Mouse (Mus musculus) small intestine, adult 2 months (tissue): ENCODE results near the gene Nup107. TPM values are rescaled to one million over a fixed set of nuclear protein-coding genes. Genes with fewer than 3 reads are reported as not detected.

ENCODE experiments used
- H3K27ac ChIP-seq: fragments of 200-500 bp; 2 replicates; pipeline ENCODE4 v1.5.1; 2012; ENCODE audit warnings: low read depth, low read length, control low read depth, inconsistent platforms; ENCODE audit not compliant: insufficient read depth
- H3K27me3 ChIP-seq: fragments of 200-500 bp; 2 replicates; pipeline ENCODE4 v1.6.1; 2012; ENCODE audit warnings: mild to moderate bottlenecking, moderate library complexity, low read length, inconsistent platforms; ENCODE audit not compliant: control insufficient read depth, insufficient read depth
- H3K36me3 ChIP-seq: fragments of 200-500 bp; 2 replicates; pipeline ENCODE4 v1.6.1; 2012; ENCODE audit warnings: mild to moderate bottlenecking, low read length, control low read depth, inconsistent platforms; ENCODE audit not compliant: control insufficient read depth, insufficient read depth
- H3K4me1 ChIP-seq: fragments of 200-500 bp; 2 replicates; pipeline ENCODE4 v1.6.1; 2012; ENCODE audit warnings: low read length, inconsistent platforms, mixed read lengths; ENCODE audit not compliant: control insufficient read depth, insufficient read depth, insufficient read length
- H3K4me3 ChIP-seq: fragments of 200-500 bp; 2 replicates; pipeline ENCODE4 v1.5.1; 2012; ENCODE audit warnings: low read depth, mild to moderate bottlenecking, control low read depth, inconsistent platforms, low read length, moderate library complexity
- CTCF ChIP-seq: fragments of 200-500 bp; IDR thresholded peaks from 2 replicates; pipeline ENCODE4 v1.5.1; 2012; ENCODE audit warnings: low read depth, mild to moderate bottlenecking, control low read depth, inconsistent platforms, low read length, moderate library complexity, mixed read lengths; ENCODE audit not compliant: insufficient replicate concordance, insufficient read length; ENCODE audit errors: extremely low read depth
- POLR2A ChIP-seq: fragments of 200-500 bp; IDR thresholded peaks from 2 replicates; pipeline ENCODE4 v1.6.1; 2012; ENCODE audit warnings: low read depth, mild to moderate bottlenecking, control low read depth, inconsistent platforms, low read length, moderate library complexity
- WGBS: fragments of 180-500 bp; shearing (Covaris S2); methylation state at CpG from one replicate; pipeline ENCODE4 v1.1.7; 2018; 5-methylcytosine and 5-hydroxymethylcytosine counted together
- polyA plus RNA-seq: library from polyadenylated mRNA; depleted of rRNA; stranded (reverse); fragments of >200 nt; gene quantifications from 2 replicates; pipeline ENCODE4 v1.2.3, GENCODE M21; 2012

Nup107 gene
- polyA plus RNA-seq, 1 experiment, result 3.1 TPM

DNA sequence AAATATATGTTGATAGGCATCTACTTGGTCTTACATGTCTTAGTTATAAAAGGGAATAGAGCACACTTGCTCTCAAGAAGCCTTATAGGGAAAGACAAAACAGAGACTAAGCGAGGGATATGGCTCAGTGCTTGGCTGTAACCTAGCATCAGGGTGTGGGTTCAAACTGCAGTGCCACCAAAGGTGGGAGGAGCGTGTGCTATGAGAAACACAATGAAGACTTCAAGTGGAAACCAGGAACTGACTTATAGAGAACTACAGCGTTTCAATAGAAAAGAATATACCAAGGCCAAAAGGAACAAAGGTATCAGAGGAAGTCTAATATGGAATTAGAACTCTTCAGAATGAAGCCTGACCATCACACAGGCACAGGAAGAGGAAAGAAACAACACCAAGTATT is 38.3 kb upstream of the Nup107 start:
- Histone ChIP-seq H3K36me3 (no peaks in the 10 kb centered on the region), H3K4me1 (peaks cover 17% of the 10 kb centered on the region; the same call in 1 of the 2 replicates), H3K4me3 (no peak overlapping the region), H3K27ac (no peak overlapping the region), H3K27me3 (no peaks in the 10 kb centered on the region)
- WGBS, result 69% methylated on average over 3 of the region's 3 CpGs
- TF ChIP-seq POLR2A, result no peak

DNA sequence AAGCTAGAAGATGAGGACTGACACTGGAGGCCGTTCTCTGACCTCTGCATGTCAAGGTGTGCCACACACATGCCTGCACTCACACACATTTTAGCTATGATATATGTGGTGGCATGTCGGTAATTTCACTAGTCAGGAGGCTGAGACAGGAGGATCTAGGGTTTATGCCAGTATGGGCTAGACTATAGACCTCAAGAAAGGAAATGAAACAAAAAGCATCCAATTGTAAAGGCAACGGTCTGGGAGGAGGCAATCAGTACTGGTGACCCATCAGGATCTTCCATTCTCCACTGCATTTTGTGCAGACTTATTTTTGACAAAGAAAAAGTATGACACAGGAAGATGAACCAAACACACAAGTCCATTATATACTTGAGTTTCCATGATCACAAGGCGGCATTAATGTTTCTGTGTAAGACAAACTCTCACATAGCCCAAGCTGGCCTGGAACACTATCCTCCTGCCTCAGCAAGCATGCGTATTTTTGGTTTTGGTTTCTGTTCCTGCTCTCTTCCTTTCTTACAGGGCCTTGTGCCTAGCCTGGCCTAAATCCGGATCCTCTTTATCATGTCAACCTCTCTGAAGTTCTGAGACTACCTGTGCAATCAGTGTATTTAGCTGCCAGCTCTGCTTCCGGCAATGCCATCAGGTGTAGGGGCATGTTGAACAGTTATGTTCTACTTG is 37.1 kb upstream of the Nup107 start:
- WGBS, result 73% methylated on average over 7 of the region's 7 CpGs
- no peak overlapping the region for H3K4me3 ChIP-seq
- no peak for TF ChIP-seq CTCF
- TF ChIP-seq POLR2A, result no peak
- no peak overlapping the region for H3K27ac ChIP-seq
- H3K27me3 ChIP-seq, result no peaks in the 10 kb centered on the region
- H3K4me1 ChIP-seq, result peaks cover 20% of the 10 kb centered on the region; the same call in 1 of the 2 replicates
- H3K36me3 ChIP-seq, result no peaks in the 10 kb centered on the region

GRCm38 (mm10) chr10:117829022-117829421 is 36.5 kb upstream of the Nup107 start:
- no peaks in the 10 kb centered on the region for H3K27me3 ChIP-seq
- H3K27ac ChIP-seq, result no peak overlapping the region
- 35% methylated on average over 4 of the region's 4 CpGs for WGBS

DNA sequence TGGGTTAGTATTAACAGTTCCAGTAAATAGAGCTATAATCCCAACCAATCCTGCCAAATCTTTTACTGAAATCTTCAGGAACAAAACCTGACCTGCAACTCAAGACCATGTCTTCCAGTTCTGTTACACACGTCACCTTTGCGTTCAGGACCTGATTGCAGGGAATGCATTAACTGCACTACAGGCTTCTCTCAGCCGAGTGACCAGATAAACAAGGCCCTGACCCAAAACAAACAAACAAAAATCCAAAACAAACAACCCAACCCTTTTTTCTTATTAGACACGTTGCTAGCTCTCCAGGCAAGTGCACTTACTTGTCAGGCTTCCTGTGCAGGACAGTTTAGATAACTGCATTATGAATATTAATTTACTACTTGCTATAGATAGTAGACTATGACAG is 36.0 kb upstream of the Nup107 start:
- H3K4me3 ChIP-seq, result no peak overlapping the region
- 44% methylated on average over 4 of the region's 4 CpGs for WGBS
- peaks cover 4% of the 10 kb centered on the region; the same call in 1 of the 2 replicates for H3K36me3 ChIP-seq
- no peak for TF ChIP-seq CTCF
- TF ChIP-seq POLR2A, result no peak
- no peaks in the 10 kb centered on the region for H3K27me3 ChIP-seq
- H3K27ac ChIP-seq, result no peak overlapping the region
- H3K4me1 ChIP-seq, result peaks cover 25% of the 10 kb centered on the region; the same call in 1 of the 2 replicates

More at GRCm38 (mm10) chr10:117829022-117829421, 36.5 kb upstream of the Nup107 start:
- H3K4me1 ChIP-seq, result peaks cover 24% of the 10 kb centered on the region; the same call in 1 of the 2 replicates
- H3K4me3 ChIP-seq, result no peak overlapping the region
- TF ChIP-seq CTCF (no peak), POLR2A (no peak)
- peaks cover 3% of the 10 kb centered on the region; the same call in 1 of the 2 replicates for H3K36me3 ChIP-seq

DNA sequence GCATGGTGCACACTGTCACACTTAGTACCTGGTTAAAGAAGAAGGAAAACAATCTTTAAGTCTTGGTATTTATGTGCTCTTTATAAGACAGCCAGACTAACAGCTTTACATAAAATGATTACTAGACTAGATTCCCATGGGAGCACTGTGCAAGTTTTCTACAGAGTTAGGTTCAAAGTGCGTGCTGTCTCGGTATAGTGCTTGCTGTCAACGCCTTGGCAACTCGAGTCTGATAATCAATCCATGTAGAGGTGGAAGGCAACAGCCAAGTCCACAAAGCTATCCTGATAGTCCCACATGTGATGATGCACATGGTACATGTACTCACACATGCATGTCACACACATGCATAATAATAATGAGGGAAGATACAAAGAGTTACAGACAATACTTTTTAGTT is 32.1 kb upstream of the Nup107 start:
- TF ChIP-seq CTCF (no peak), POLR2A (no peak)
- no peaks in the 10 kb centered on the region for H3K27me3 ChIP-seq
- peak overlapping the region; percentile 43; the same call in 1 of the 2 replicates for H3K27ac ChIP-seq
- H3K36me3 ChIP-seq, result peaks cover 34% of the 10 kb centered on the region
- peaks cover 24% of the 10 kb centered on the region; the same call in 1 of the 2 replicates for H3K4me1 ChIP-seq
- 20% methylated on average over 4 of the region's 4 CpGs for WGBS
- H3K4me3 ChIP-seq, result no peak overlapping the region

DNA sequence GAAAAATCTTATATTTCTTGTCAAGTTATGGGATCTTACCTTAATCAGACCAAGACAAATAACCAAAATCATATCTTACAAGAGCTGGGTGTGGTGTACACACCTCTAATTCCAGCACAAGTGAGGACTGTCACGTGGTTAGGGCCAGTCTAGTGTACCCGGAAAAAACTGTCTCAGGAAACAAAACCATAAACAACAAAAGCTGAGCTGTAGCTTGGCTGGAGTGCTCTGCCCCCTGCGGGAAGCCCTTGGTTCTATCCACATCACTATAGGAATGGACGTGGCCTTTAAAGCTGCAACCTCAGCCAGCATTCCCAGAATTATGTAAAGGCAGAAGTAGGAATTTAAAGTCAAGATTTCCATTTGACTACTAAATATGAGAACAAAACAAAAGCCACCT is 31.6 kb upstream of the Nup107 start:
- H3K27ac ChIP-seq, result peak overlapping the region; percentile 43; the same call in 1 of the 2 replicates
- H3K4me1 ChIP-seq, result peaks cover 20% of the 10 kb centered on the region; the same call in 1 of the 2 replicates
- no peaks in the 10 kb centered on the region for H3K27me3 ChIP-seq
- H3K36me3 ChIP-seq, result peaks cover 37% of the 10 kb centered on the region
- WGBS, result 10% methylated on average over 4 of the region's 4 CpGs
- no peak for TF ChIP-seq POLR2A
- peak; percentile 68; the same call in 1 of the 2 replicates for TF ChIP-seq CTCF
- H3K4me3 ChIP-seq, result no peak overlapping the region

DNA sequence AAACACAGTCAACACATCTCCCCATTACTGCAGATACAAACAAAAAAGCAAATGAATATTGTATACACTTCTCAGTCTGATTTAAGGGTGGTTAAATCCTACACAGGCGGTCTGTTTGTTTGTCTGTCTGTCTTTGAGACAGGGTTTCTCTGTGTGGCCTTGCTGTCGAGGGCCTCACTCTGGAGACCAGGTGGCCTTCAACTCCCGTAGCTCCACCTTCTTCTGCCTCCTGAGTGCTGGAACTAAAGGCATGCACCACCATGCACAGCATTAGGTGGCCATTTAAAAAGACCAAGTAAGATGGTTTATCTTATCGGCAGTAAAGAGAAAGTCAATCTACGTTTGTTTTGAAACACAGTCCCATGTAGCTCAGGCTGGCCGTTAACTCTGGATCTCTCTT is 30.8 kb upstream of the Nup107 start:
- H3K4me3 ChIP-seq, result no peak overlapping the region
- peaks cover 17% of the 10 kb centered on the region; the same call in 1 of the 2 replicates for H3K4me1 ChIP-seq
- no peak for TF ChIP-seq POLR2A
- TF ChIP-seq CTCF, result no peak
- H3K36me3 ChIP-seq, result peaks cover 43% of the 10 kb centered on the region
- 74% methylated on average over 6 of the region's 6 CpGs for WGBS
- H3K27me3 ChIP-seq, result no peaks in the 10 kb centered on the region
- no peak overlapping the region for H3K27ac ChIP-seq

DNA sequence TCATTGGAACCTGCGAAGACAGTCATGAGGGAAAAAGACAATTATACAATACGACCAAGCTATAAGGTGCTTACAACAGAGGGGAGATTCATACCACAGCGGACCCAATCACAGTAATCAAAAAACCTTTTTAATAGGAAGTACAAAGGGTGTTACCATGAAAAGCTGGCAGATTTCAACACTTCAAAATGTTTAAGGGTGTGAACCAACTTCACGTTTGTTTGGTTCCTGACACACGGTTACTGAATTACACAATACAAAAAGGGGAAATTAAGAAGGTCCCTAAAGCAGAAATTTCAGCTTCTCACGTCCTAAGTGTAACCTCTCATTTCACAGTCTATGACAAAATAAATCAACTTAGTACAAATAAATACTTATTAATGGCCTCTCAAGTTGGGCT is 26.1 kb upstream of the Nup107 start:
- WGBS, result 82% methylated on average over 6 of the region's 6 CpGs
- peaks cover 68% of the 10 kb centered on the region for H3K36me3 ChIP-seq

More for the DNA sequence above, 26.1 kb upstream of the Nup107 start:
- peaks cover 3% of the 10 kb centered on the region; the same call in 1 of the 2 replicates for H3K4me1 ChIP-seq
- H3K4me3 ChIP-seq, result no peak overlapping the region
- TF ChIP-seq POLR2A (no peak), CTCF (no peak)
- no peak overlapping the region for H3K27ac ChIP-seq
- H3K27me3 ChIP-seq, result no peaks in the 10 kb centered on the region
